Mouse (Mus musculus): ENCODE data around the gene Cyld. TPM values are rescaled to one million over a fixed set of nuclear protein-coding genes. Genes with fewer than 3 reads are reported as not detected.

Cyld gene
- polyA plus RNA-seq, 1 experiment from 2014 or later = 7.4 TPM

- peak overlapping the region; percentile 91; the same call in 1 of the 2 replicates for H3K4me3 ChIP-seq (ENCODE audit: low read depth, low read length)
- H3K4me2 ChIP-seq (replicated peaks; ENCODE audit: low read depth) = peak overlapping the region; percentile 69
- WGBS = 36% methylated on average over 2 of the region's 2 CpGs
- 0 out of 2 replicates have a peak, but pooled peaks cover 2% of the 10 kb centered on the region for H3K4me1 ChIP-seq (replicated peaks; ENCODE audit: control insufficient read depth, insufficient read depth)
- H3K9ac ChIP-seq (ENCODE audit: low read length) = no peak overlapping the region
- no peak overlapping the region for H3K27ac ChIP-seq (replicated peaks)
- no peaks in the 10 kb centered on the region for H3K27me3 ChIP-seq (ENCODE audit: control insufficient read depth, insufficient read depth, low read length)
- no peaks in the 10 kb centered on the region for H3K9me3 ChIP-seq (ENCODE audit: control insufficient read depth, low read length)
- ATAC-seq (ENCODE audit: low FRiP score, low TSS enrichment) = no peak
- no peak for TF ChIP-seq EP300 (optimal IDR thresholded peaks at IDR 0.05)
- TF ChIP-seq CTCF (IDR thresholded peaks at IDR 0.05; ENCODE audit: low read depth) = no peak
- no peak for DNase-seq (ENCODE audit: low spot score)
- no peaks in the 10 kb centered on the region for H3K36me3 ChIP-seq (ENCODE audit: control insufficient read depth, insufficient read depth, low read length)
These were observed 1.2 kb downstream of the Cyld start for GRCm38 (mm10) chr8:88698048-88698447.

- Histone ChIP-seq H3K4me3 (ENCODE audit: low read depth, low read length) (no peak overlapping the region), H3K36me3 (ENCODE audit: control insufficient read depth, insufficient read depth, low read length) (no peaks in the 10 kb centered on the region), H3K9ac (ENCODE audit: low read length) (no peak overlapping the region), H3K9me3 (ENCODE audit: control insufficient read depth, low read length) (no peaks in the 10 kb centered on the region), H3K4me2 (replicated peaks; ENCODE audit: low read depth) (no peak overlapping the region), H3K27me3 (ENCODE audit: control insufficient read depth, insufficient read depth, low read length) (no peaks in the 10 kb centered on the region), H3K27ac (replicated peaks) (no peak overlapping the region), H3K4me1 (replicated peaks; ENCODE audit: control insufficient read depth, insufficient read depth) (no peaks in the 10 kb centered on the region)
- ATAC-seq (ENCODE audit: low FRiP score, low TSS enrichment) = no peak
- TF ChIP-seq CTCF (IDR thresholded peaks at IDR 0.05; ENCODE audit: low read depth) (peak; percentile 72), EP300 (optimal IDR thresholded peaks at IDR 0.05) (no peak)
- 29% methylated on average over 2 of the region's 2 CpGs for WGBS
- DNase-seq (ENCODE audit: low spot score) = no peak
These were observed 4.8 kb downstream of the Cyld start for GRCm38 (mm10) chr8:88701611-88702010.

GRCm38 (mm10) chr8:88702816-88703215 lies 6.0 kb downstream of the Cyld start:
- H3K4me3 ChIP-seq (ENCODE audit: low read depth, low read length) = no peak overlapping the region
- no peak for ATAC-seq (ENCODE audit: low FRiP score, low TSS enrichment)
- no peak for TF ChIP-seq CTCF (IDR thresholded peaks at IDR 0.05; ENCODE audit: low read depth)
- no peak for TF ChIP-seq EP300 (optimal IDR thresholded peaks at IDR 0.05)
- H3K4me2 ChIP-seq (replicated peaks; ENCODE audit: low read depth) = no peak overlapping the region
- no peaks in the 10 kb centered on the region for H3K9me3 ChIP-seq (ENCODE audit: control insufficient read depth, low read length)
- H3K36me3 ChIP-seq (ENCODE audit: control insufficient read depth, insufficient read depth, low read length) = no peaks in the 10 kb centered on the region
- 77% methylated on average over 3 of the region's 3 CpGs for WGBS
- H3K4me1 ChIP-seq (replicated peaks; ENCODE audit: control insufficient read depth, insufficient read depth) = no peaks in the 10 kb centered on the region
- H3K9ac ChIP-seq (ENCODE audit: low read length) = no peak overlapping the region
- no peaks in the 10 kb centered on the region for H3K27me3 ChIP-seq (ENCODE audit: control insufficient read depth, insufficient read depth, low read length)
- H3K27ac ChIP-seq (replicated peaks) = no peak overlapping the region
- no peak for DNase-seq (ENCODE audit: low spot score)

GRCm38 (mm10) chr8:88723256-88723963 lies 26.6 kb downstream of the Cyld start:
- no peak for TF ChIP-seq EP300 (optimal IDR thresholded peaks at IDR 0.05)
- no peak for TF ChIP-seq CTCF (IDR thresholded peaks at IDR 0.05; ENCODE audit: low read depth)
- no peaks in the 10 kb centered on the region for H3K27me3 ChIP-seq (ENCODE audit: control insufficient read depth, insufficient read depth, low read length)
- H3K9me3 ChIP-seq (ENCODE audit: control insufficient read depth, low read length) = no peaks in the 10 kb centered on the region
- H3K27ac ChIP-seq (replicated peaks) = no peak overlapping the region
- DNase-seq (ENCODE audit: low spot score) (no peak), ATAC-seq (ENCODE audit: low FRiP score, low TSS enrichment) (no peak)
- H3K4me1 ChIP-seq (replicated peaks; ENCODE audit: control insufficient read depth, insufficient read depth) = no peaks in the 10 kb centered on the region
- H3K36me3 ChIP-seq (ENCODE audit: control insufficient read depth, insufficient read depth, low read length) = peaks cover 4% of the 10 kb centered on the region
- no peak overlapping the region for H3K4me2 ChIP-seq (replicated peaks; ENCODE audit: low read depth)
- no peak overlapping the region for H3K9ac ChIP-seq (ENCODE audit: low read length)
- 87% methylated on average over 2 of the region's 2 CpGs for WGBS
- no peak overlapping the region for H3K4me3 ChIP-seq (ENCODE audit: low read depth, low read length)

GRCm38 (mm10) chr8:88755175-88755791 lies 58.5 kb downstream of the Cyld start:
- H3K27ac ChIP-seq (replicated peaks) = no peak overlapping the region
- H3K4me2 ChIP-seq (replicated peaks; ENCODE audit: low read depth) = peak overlapping the region; percentile 25; the same call in 1 of the 2 replicates
- no peaks in the 10 kb centered on the region for H3K4me1 ChIP-seq (replicated peaks; ENCODE audit: control insufficient read depth, insufficient read depth)
- no peaks in the 10 kb centered on the region for H3K27me3 ChIP-seq (ENCODE audit: control insufficient read depth, insufficient read depth, low read length)
- no peak overlapping the region for H3K9ac ChIP-seq (ENCODE audit: low read length)
- no peaks in the 10 kb centered on the region for H3K9me3 ChIP-seq (ENCODE audit: control insufficient read depth, low read length)
- no peaks in the 10 kb centered on the region for H3K36me3 ChIP-seq (ENCODE audit: control insufficient read depth, insufficient read depth, low read length)
- DNase-seq (ENCODE audit: low spot score) (peak; percentile 82), ATAC-seq (ENCODE audit: low FRiP score, low TSS enrichment) (peak; percentile 84)
- H3K4me3 ChIP-seq (ENCODE audit: low read depth, low read length) = no peak overlapping the region
- TF ChIP-seq CTCF (IDR thresholded peaks at IDR 0.05; ENCODE audit: low read depth) = peak; percentile 86
- TF ChIP-seq EP300 (optimal IDR thresholded peaks at IDR 0.05) = no peak
- WGBS = 2% methylated on average over 14 of the region's 14 CpGs

GRCm38 (mm10) chr8:88761980-88762379 lies 65.2 kb downstream of the Cyld start:
- 69% methylated on average over 12 of the region's 12 CpGs for WGBS
- no peak overlapping the region for H3K27ac ChIP-seq (replicated peaks)

More at GRCm38 (mm10) chr8:88761980-88762379, 65.2 kb downstream of the Cyld start:
- Histone ChIP-seq H3K4me1 (replicated peaks; ENCODE audit: control insufficient read depth, insufficient read depth) (no peaks in the 10 kb centered on the region), H3K27me3 (ENCODE audit: control insufficient read depth, insufficient read depth, low read length) (no peaks in the 10 kb centered on the region), H3K4me3 (ENCODE audit: low read depth, low read length) (no peak overlapping the region), H3K9ac (ENCODE audit: low read length) (no peak overlapping the region), H3K4me2 (replicated peaks; ENCODE audit: low read depth) (no peak overlapping the region), H3K36me3 (ENCODE audit: control insufficient read depth, insufficient read depth, low read length) (no peaks in the 10 kb centered on the region), H3K9me3 (ENCODE audit: control insufficient read depth, low read length) (no peaks in the 10 kb centered on the region)
- no peak for TF ChIP-seq EP300 (optimal IDR thresholded peaks at IDR 0.05)
- no peak for TF ChIP-seq CTCF (IDR thresholded peaks at IDR 0.05; ENCODE audit: low read depth)
- DNase-seq (ENCODE audit: low spot score) (no peak), ATAC-seq (ENCODE audit: low FRiP score, low TSS enrichment) (no peak)
